Mouse (Mus musculus): ENCODE results near the gene Bbs5. TPM values are rescaled to one million over a fixed set of nuclear protein-coding genes. Genes with fewer than 3 reads are reported as not detected.

Gene Bbs5
- total and polyA plus RNA-seq, 3 experiments: 5.0 to 8.1 (median 6.7) TPM

- Histone ChIP-seq H3K4me1 (ENCODE audit: control insufficient read depth in 1 of 2, insufficient read depth in 2 of 2) (peaks cover 2 to 22% of the 10 kb centered on the region in 2 experiments; a peak in 2 of 4 replicates), H3K27ac (ENCODE audit: insufficient read depth, low read depth) (no peak overlapping the region), H3K79me2 (replicated peaks; ENCODE audit: control insufficient read depth, extremely low read depth, insufficient read depth, poor library complexity, severe bottlenecking) (no peaks in the 10 kb centered on the region), H3K4me3 (replicated peaks in 1 of 3; ENCODE audit: low read depth in 2 of 3, low read length in 2 of 3, poor library complexity in 1 of 3) (no peak overlapping the region), H3K9ac (ENCODE audit: insufficient read depth, low read depth) (no peak overlapping the region), H3K4me2 (ENCODE audit: insufficient read depth, low read depth, poor library complexity, severe bottlenecking) (no peak overlapping the region), H3K27me3 (replicated peaks) (no peaks in the 10 kb centered on the region), H3K36me3 (replicated peaks in 1 of 2; ENCODE audit: control insufficient read depth in 1 of 2, insufficient read depth in 1 of 2, low read length in 1 of 2) (no peaks in the 10 kb centered on the region), H3K9me3 (replicated peaks; ENCODE audit: low read length) (no peaks in the 10 kb centered on the region)
- no peak for DNase-seq (ENCODE audit: extremely low read depth)
- dilution Hi-C loops (cut with MboI; ENCODE audit: extremely low pct_ligation_motif_present, extremely low pct_unique_long_range_greater_than_20kb, low sequenced_read_pairs): no loop called here
- in situ Hi-C loops (cut with MboI; ENCODE audit: low pct_ligation_motif_present, low pct_unique_long_range_greater_than_20kb, low sequenced_read_pairs): no loop called here
- TF ChIP-seq MYC (IDR thresholded peaks at IDR 0.05; ENCODE audit: low read depth, low read length) (no peak), CTCF (conservative IDR thresholded peaks at IDR 0.05 in 1 of 2, IDR thresholded peaks at IDR 0.05 in 1 of 2; ENCODE audit: low read depth in 2 of 2, low read length in 2 of 2) (no peak), MEF2A (IDR thresholded peaks at IDR 0.05; ENCODE audit: borderline replicate concordance, low read depth, low read length) (no peak), ZC3H11A (IDR thresholded peaks at IDR 0.05; ENCODE audit: low read depth, low read length) (no peak), HCFC1 (IDR thresholded peaks at IDR 0.05; ENCODE audit: low read depth, low read length) (no peak), BHLHE40 (IDR thresholded peaks at IDR 0.05; ENCODE audit: low read depth, low read length) (no peak), JUND (conservative IDR thresholded peaks at IDR 0.05; ENCODE audit: low read depth, low read length) (no peak), USF1 (IDR thresholded peaks at IDR 0.05; ENCODE audit: low read depth, low read length) (no peak), ETS1 (conservative IDR thresholded peaks at IDR 0.05; ENCODE audit: low read depth, low read length) (no peak), ZKSCAN1 (IDR thresholded peaks at IDR 0.05; ENCODE audit: borderline replicate concordance, low read depth, low read length) (no peak), ELF1 (IDR thresholded peaks at IDR 0.05; ENCODE audit: low read depth, low read length) (no peak), ZMIZ1 (IDR thresholded peaks at IDR 0.05; ENCODE audit: low read depth, low read length) (no peak), KAT2A (IDR thresholded peaks at IDR 0.05; ENCODE audit: insufficient replicate concordance, low read length) (no peak), ZNF384 (IDR thresholded peaks at IDR 0.05; ENCODE audit: low read depth, low read length) (no peak), CHD1 (IDR thresholded peaks at IDR 0.05; ENCODE audit: low read depth, low read length) (no peak), MAFK (IDR thresholded peaks at IDR 0.05; ENCODE audit: insufficient replicate concordance, low read length) (no peak), PAX5 (IDR thresholded peaks at IDR 0.05; ENCODE audit: low read length) (no peak), JUN (IDR thresholded peaks at IDR 0.05; ENCODE audit: insufficient read depth, low read depth, low read length) (no peak)
These were observed 26.8 kb downstream of the Bbs5 start for GRCm38 (mm10) chr2:69673723-69674122.

GRCm38 (mm10) chr2:69675266-69675665, 28.3 kb downstream of the Bbs5 start:
- H3K4me3 ChIP-seq (replicated peaks in 1 of 3; ENCODE audit: low read depth in 2 of 3, low read length in 2 of 3, poor library complexity in 1 of 3): no peak overlapping the region
- in situ Hi-C loops (cut with MboI; ENCODE audit: low pct_ligation_motif_present, low pct_unique_long_range_greater_than_20kb, low sequenced_read_pairs): no loop called here
- DNase-seq (ENCODE audit: extremely low read depth): no peak
- H3K36me3 ChIP-seq (replicated peaks in 1 of 2; ENCODE audit: control insufficient read depth in 1 of 2, insufficient read depth in 1 of 2, low read length in 1 of 2): no peaks in the 10 kb centered on the region
- no peaks in the 10 kb centered on the region for H3K79me2 ChIP-seq (replicated peaks; ENCODE audit: control insufficient read depth, extremely low read depth, insufficient read depth, poor library complexity, severe bottlenecking)
- no peak overlapping the region for H3K27ac ChIP-seq (ENCODE audit: insufficient read depth, low read depth)
- dilution Hi-C loops (cut with MboI; ENCODE audit: extremely low pct_ligation_motif_present, extremely low pct_unique_long_range_greater_than_20kb, low sequenced_read_pairs): no loop called here
- H3K9me3 ChIP-seq (replicated peaks; ENCODE audit: low read length): no peaks in the 10 kb centered on the region
- H3K4me1 ChIP-seq (ENCODE audit: control insufficient read depth in 1 of 2, insufficient read depth in 2 of 2): 0 out of 4 replicates have a peak, but pooled peaks cover 2 to 11% of the 10 kb centered on the region in 2 experiments
- H3K9ac ChIP-seq (ENCODE audit: insufficient read depth, low read depth): no peak overlapping the region
- H3K4me2 ChIP-seq (ENCODE audit: insufficient read depth, low read depth, poor library complexity, severe bottlenecking): no peak overlapping the region
- no peak for TF ChIP-seq CHD1 (IDR thresholded peaks at IDR 0.05; ENCODE audit: low read depth, low read length)
- TF ChIP-seq MYC (IDR thresholded peaks at IDR 0.05; ENCODE audit: low read depth, low read length): no peak
- no peak for TF ChIP-seq UBTF (IDR thresholded peaks at IDR 0.05; ENCODE audit: low read depth, low read length)
- no peaks in the 10 kb centered on the region for H3K27me3 ChIP-seq (replicated peaks)
